Mouse (Mus musculus): ENCODE measurements around the gene Ifitm7.

GRCm38 (mm10) chr16:14017306-14017705 lies 30.6 kb upstream of the Ifitm7 start:
- TF ChIP-seq CTCF (IDR thresholded peaks at IDR 0.05; ENCODE audit: insufficient read depth, low read depth, low read length), result no peak
- TF ChIP-seq POLR2A (IDR thresholded peaks at IDR 0.05; ENCODE audit: insufficient read depth, low read depth, low read length), result no peak

Data from olfactory bulb, adult 2 months (tissue).